Mouse (Mus musculus) liver, embryonic 11.5 days (tissue): ENCODE measurements at regions not wholly inside any gene's neighbourhood (a gene's known extent, or its start where the extent isn't known, plus 50 kb on each side); places are given as distances from the start of the nearest gene placed in this dataset.

Experiments
- ATAC-seq: fragments of 200-750 bp; cut with Nextera tagmentation; replicated peaks from 2 replicates; pipeline ENCODE4 v1.8.0; 2017; ENCODE audit warnings: moderate number of reproducible peaks, mild to moderate bottlenecking, moderate TSS enrichment, moderate library complexity; ENCODE audit not compliant: low FRiP score
- DNase-seq: peaks from one replicate; pipeline ENCODE4 v3.0.0-alpha.2; 2017; ENCODE audit warnings: low spot score
- H3K27ac ChIP-seq: fragments of 300-500 bp; sonication (generic); 2 replicates; pipeline ENCODE4 v1.5.1; 2014; ENCODE audit warnings: mild to moderate bottlenecking, low read depth, low read length, control low read depth
- H3K27me3 ChIP-seq: fragments of 300-500 bp; sonication (generic); replicated peaks from 2 replicates; pipeline ENCODE4 v1.6.1; 2014; ENCODE audit warnings: low read length, mixed read lengths; ENCODE audit not compliant: control insufficient read depth, insufficient read depth
- H3K36me3 ChIP-seq: fragments of 300-500 bp; sonication (generic); 2 replicates; pipeline ENCODE4 v1.6.1; 2014; ENCODE audit warnings: mild to moderate bottlenecking, low read length, moderate library complexity, mixed read lengths; ENCODE audit not compliant: control insufficient read depth, insufficient read depth
- H3K4me1 ChIP-seq: fragments of 300-500 bp; sonication (generic); replicated peaks from 2 replicates; pipeline ENCODE4 v1.6.1; 2014; ENCODE audit warnings: low read length, mixed read lengths; ENCODE audit not compliant: control insufficient read depth, insufficient read depth
- H3K4me2 ChIP-seq: fragments of 300-500 bp; sonication (generic); 2 replicates; pipeline ENCODE4 v1.6.1; 2014; ENCODE audit warnings: mild to moderate bottlenecking, control low read depth, moderate library complexity
- H3K4me3 ChIP-seq: fragments of 300-500 bp; sonication (generic); 2 replicates; pipeline ENCODE4 v1.5.1; 2014; ENCODE audit warnings: low read depth, low read length, control low read depth
- H3K9ac ChIP-seq: fragments of 300-500 bp; sonication (generic); 2 replicates; pipeline ENCODE4 v1.6.1; 2014; ENCODE audit warnings: low read depth, low read length, control low read depth
- H3K9me3 ChIP-seq: fragments of 300-500 bp; sonication (generic); 2 replicates; pipeline ENCODE4 v1.6.1; 2016; ENCODE audit warnings: low read length, inconsistent platforms, mixed read lengths; ENCODE audit not compliant: control insufficient read depth
- WGBS: fragments of 180-500 bp; shearing (Covaris S2); extraction: QIAGEN DNeasy Blood & Tissue Kit; methylation state at CpG from one replicate; pipeline ENCODE4 v1.1.7; 2014; 5-methylcytosine and 5-hydroxymethylcytosine counted together

DNA sequence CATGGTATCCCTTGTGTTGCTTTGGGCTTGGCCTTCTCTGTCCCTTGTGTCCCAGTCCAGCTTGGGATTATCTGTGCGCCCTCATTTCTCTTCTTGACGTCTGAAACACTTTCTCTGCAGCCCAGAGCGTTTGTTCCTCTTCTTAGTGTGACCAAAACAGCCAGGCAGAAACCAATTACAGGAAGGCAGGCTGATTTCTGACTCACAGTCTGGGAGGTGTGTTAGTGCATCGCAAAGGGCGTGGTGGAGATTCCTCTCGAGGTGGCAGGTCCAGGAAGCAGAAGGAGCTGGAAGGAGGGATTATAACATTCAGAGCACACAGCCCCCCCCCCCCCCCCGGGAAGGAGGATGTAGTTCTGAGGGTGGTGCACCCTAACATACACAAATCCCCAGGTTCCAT is 64.6 kb upstream of the Errfi1 start:
- H3K4me3 ChIP-seq: no peak overlapping the region
- 49% methylated on average over 7 of the region's 7 CpGs for WGBS
- no peaks in the 10 kb centered on the region for H3K36me3 ChIP-seq
- no peak for ATAC-seq
- H3K27ac ChIP-seq: no peak overlapping the region
- H3K27me3 ChIP-seq: no peaks in the 10 kb centered on the region
- 0 out of 2 replicates have a peak, but pooled peaks cover 3% of the 10 kb centered on the region for H3K4me1 ChIP-seq
- no peak overlapping the region for H3K4me2 ChIP-seq
- H3K9me3 ChIP-seq: no peaks in the 10 kb centered on the region
- DNase-seq: no peak
- no peak overlapping the region for H3K9ac ChIP-seq

- H3K4me3 ChIP-seq: no peak overlapping the region
- ATAC-seq: no peak
- no peak overlapping the region for H3K9ac ChIP-seq
- DNase-seq: no peak
- no peaks in the 10 kb centered on the region for H3K36me3 ChIP-seq
- no peak overlapping the region for H3K4me2 ChIP-seq
- 0 out of 2 replicates have a peak, but pooled peaks cover 3% of the 10 kb centered on the region for H3K4me1 ChIP-seq
- WGBS: 66% methylated on average over 6 of the region's 6 CpGs
- H3K27me3 ChIP-seq: no peaks in the 10 kb centered on the region
- H3K27ac ChIP-seq: no peak overlapping the region
- no peaks in the 10 kb centered on the region for H3K9me3 ChIP-seq
These were observed 66.6 kb upstream of the Errfi1 start for GRCm38 (mm10) chr4:150787113-150787512.

DNA sequence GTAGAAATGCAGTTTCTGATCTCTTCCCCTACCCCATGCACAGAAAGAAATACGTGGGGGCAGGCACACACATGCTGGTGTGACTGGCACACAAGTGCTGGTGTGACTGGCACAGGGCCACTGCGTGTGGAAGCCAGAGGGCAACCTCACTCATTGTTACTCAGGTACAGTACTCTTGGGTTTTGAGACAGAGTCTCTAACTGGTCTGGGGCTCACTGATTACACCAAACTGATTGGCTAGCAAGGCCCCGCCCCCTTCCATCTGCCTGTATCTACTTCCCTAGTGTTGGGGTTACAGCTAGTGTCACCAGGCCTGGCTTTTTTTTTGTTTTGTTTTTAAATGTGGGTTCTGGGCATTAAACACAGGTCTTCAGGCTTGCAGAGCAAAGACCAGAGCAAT is 67.1 kb upstream of the Errfi1 start:
- Histone ChIP-seq H3K9me3 (no peaks in the 10 kb centered on the region), H3K4me3 (no peak overlapping the region), H3K36me3 (no peaks in the 10 kb centered on the region), H3K27me3 (no peaks in the 10 kb centered on the region), H3K4me2 (no peak overlapping the region), H3K9ac (no peak overlapping the region), H3K4me1 (0 out of 2 replicates have a peak, but pooled peaks cover 3% of the 10 kb centered on the region), H3K27ac (no peak overlapping the region)
- WGBS: 73% methylated on average over 3 of the region's 3 CpGs
- ATAC-seq (peak; percentile 53; the same call in 1 of the 2 replicates), DNase-seq (no peak)

DNA sequence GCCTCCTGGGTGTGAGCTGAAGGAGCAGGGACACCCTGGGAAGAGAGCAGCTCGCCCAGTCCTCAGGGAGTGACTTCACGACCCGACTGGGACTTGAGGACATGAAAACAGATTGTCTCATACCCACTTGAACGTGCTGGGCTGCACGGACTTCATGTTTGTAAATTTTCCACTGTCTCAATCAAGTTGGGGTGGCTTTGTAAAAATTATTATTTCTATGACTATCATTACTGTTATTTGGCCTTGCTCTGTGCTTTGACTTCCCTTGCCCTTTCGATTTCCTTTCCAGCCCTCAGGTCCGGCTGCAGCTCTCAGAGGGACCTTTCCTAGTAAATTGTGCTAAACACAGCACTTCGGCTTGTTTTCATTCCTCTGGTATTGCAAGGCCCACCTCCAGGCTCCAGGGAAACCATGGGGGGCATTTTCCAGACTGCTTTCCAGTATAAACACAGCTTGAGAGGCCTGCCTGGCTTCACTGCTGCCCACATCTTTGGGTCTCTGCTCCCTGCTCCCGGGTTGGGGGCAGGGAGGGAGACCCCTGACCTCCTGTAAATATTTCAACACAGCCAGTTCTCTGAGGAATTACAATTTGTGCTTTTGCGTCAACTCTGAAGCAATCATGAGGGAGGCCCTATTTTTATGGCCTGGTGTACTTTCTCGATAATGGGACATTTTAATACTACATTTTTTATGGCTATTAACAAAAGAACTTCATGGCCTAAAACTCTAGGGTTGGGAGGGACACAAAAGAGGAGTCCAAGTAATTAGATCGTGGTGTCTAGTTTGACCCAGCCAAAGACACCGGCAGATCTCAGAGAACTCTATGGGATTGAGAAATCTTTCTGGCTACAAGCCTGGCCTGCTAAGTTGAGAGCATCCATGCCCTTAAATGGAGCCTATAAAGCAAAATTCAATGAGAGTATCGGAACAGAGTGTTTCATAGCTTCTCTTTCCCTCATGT is 68.9 kb upstream of the Errfi1 start:
- H3K4me3 ChIP-seq: no peak overlapping the region
- H3K4me1 ChIP-seq: peaks cover 3% of the 10 kb centered on the region; the same call in 1 of the 2 replicates
- DNase-seq (no peak), ATAC-seq (no peak)
- H3K27ac ChIP-seq: peak overlapping the region; percentile 58
- no peaks in the 10 kb centered on the region for H3K36me3 ChIP-seq
- no peak overlapping the region for H3K9ac ChIP-seq
- H3K4me2 ChIP-seq: no peak overlapping the region
- H3K27me3 ChIP-seq: no peaks in the 10 kb centered on the region
- H3K9me3 ChIP-seq: no peaks in the 10 kb centered on the region
- 59% methylated on average over 14 of the region's 14 CpGs for WGBS

DNA sequence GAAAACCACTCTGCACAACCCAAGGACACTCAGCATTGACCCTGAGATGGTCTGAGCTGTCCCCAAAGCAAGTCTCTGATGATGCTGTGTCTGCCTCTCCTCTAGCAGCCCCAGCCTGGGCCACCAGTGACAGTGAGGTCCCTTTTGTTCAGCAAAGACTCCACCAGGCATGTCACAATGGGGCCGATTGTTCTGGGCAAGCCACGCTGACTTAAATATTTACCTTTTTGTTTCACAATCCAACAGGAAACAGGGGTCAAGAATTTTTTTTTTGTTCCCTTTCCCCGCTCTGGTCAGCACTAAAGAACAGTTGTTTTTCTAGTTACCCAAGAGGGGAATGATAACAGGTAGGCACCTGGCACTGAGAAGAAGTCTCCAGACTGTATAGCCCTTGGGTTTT is 72.4 kb upstream of the Errfi1 start:
- Histone ChIP-seq H3K9me3 (no peaks in the 10 kb centered on the region), H3K4me1 (peaks cover 6% of the 10 kb centered on the region; the same call in 1 of the 2 replicates), H3K4me3 (no peak overlapping the region), H3K9ac (no peak overlapping the region), H3K36me3 (no peaks in the 10 kb centered on the region), H3K4me2 (no peak overlapping the region), H3K27ac (peak overlapping the region; percentile 62; the same call in 1 of the 2 replicates), H3K27me3 (no peaks in the 10 kb centered on the region)
- ATAC-seq: no peak
- WGBS: 60% methylated on average over 3 of the region's 3 CpGs
- no peak for DNase-seq

DNA sequence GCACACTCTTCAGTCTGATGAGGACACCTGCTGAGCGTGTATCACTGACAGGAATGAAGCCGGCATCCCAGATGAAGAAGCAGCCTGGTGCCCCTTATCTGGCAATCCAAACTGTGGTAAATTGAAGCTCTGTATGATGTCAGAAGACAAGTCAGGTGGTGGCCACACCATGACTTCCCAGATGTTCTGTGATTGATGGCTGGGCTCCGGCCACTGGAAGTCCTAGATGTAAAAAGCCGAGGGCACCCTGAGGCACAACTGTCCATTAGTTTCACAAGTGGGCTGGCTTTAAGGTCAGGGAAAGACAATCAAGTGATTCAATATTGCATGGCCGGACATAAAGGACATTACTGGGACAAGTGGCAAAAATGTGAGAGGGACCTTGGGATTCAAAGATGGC is 74.4 kb upstream of the Errfi1 start:
- ATAC-seq (no peak), DNase-seq (no peak)
- 55% methylated on average over 5 of the region's 5 CpGs for WGBS
- no peak overlapping the region for H3K4me2 ChIP-seq
- peaks cover 3% of the 10 kb centered on the region; the same call in 1 of the 2 replicates for H3K4me1 ChIP-seq
- H3K9me3 ChIP-seq: no peaks in the 10 kb centered on the region
- no peaks in the 10 kb centered on the region for H3K36me3 ChIP-seq
- H3K9ac ChIP-seq: no peak overlapping the region
- H3K27me3 ChIP-seq: no peaks in the 10 kb centered on the region
- no peak overlapping the region for H3K27ac ChIP-seq
- H3K4me3 ChIP-seq: no peak overlapping the region

- ATAC-seq (no peak), DNase-seq (no peak)
- Histone ChIP-seq H3K9ac (no peak overlapping the region), H3K4me3 (no peak overlapping the region), H3K4me1 (peaks cover 3% of the 10 kb centered on the region; the same call in 1 of the 2 replicates), H3K27me3 (no peaks in the 10 kb centered on the region), H3K9me3 (no peaks in the 10 kb centered on the region), H3K27ac (no peak overlapping the region), H3K36me3 (no peaks in the 10 kb centered on the region), H3K4me2 (no peak overlapping the region)
- WGBS: 52% methylated on average over 8 of the region's 8 CpGs
These were observed 75.0 kb upstream of the Errfi1 start for GRCm38 (mm10) chr4:150778683-150779082.

GRCm38 (mm10) chr4:150775695-150776521 is 77.8 kb upstream of the Errfi1 start:
- no peak overlapping the region for H3K27ac ChIP-seq
- no peak for ATAC-seq
- peaks cover 3% of the 10 kb centered on the region; the same call in 1 of the 2 replicates for H3K4me1 ChIP-seq
- no peak overlapping the region for H3K9ac ChIP-seq
- H3K36me3 ChIP-seq: no peaks in the 10 kb centered on the region
- no peak for DNase-seq
- no peak overlapping the region for H3K4me3 ChIP-seq
- 80% methylated on average over 24 of the region's 24 CpGs for WGBS
- H3K4me2 ChIP-seq: no peak overlapping the region
- no peaks in the 10 kb centered on the region for H3K9me3 ChIP-seq
- H3K27me3 ChIP-seq: no peaks in the 10 kb centered on the region
